ENCODE assay signal across 13 mouse cellular contexts in genomic region chr12:16091336-16091735, GRCm38 (mm10).
A peak's percentile ranks its signal among the peaks of the same experiment; 100 is the strongest.
DNase-seq lines count a peak whose midpoint lies in the region; ATAC-seq and TF ChIP-seq lines count a peak whose summit lies in the region.
"Had no signal": no experiment of that assay in that cellular context is flagged by ENCODE, and none has a peak within 500 bp of the region (broad histone marks: within the 10 kb centered on the region; RNA-seq: fewer than 3 reads in every experiment).

No protein-coding gene starts in this region.

- TF ChIP-seq POLR2A in brain, embryonic 14.5 days (IDR thresholded peaks at IDR 0.05; ENCODE audit: borderline replicate concordance, extremely low read depth, insufficient read depth, insufficient read length, poor library complexity, severe bottlenecking) = no peak
- TF ChIP-seq POLR2A in kidney, adult 2 months (IDR thresholded peaks at IDR 0.05; ENCODE audit: low read depth, low read length) = no peak

- WGBS in forebrain, embryonic 16.5 days = 3% methylated on average over 6 of the region's 6 CpGs
- 13% methylated on average over 6 of the region's 6 CpGs for WGBS in midbrain, embryonic 10.5 days
- WGBS in kidney, adult 2 months = 46% methylated on average over 6 of the region's 6 CpGs

- no peak for TF ChIP-seq CTCF in brain, embryonic 14.5 days (IDR thresholded peaks at IDR 0.05; ENCODE audit: borderline replicate concordance, extremely low read depth, insufficient read depth, insufficient read length)
- TF ChIP-seq CTCF in kidney, adult 2 months (conservative IDR thresholded peaks at IDR 0.05; ENCODE audit: insufficient read depth, insufficient read length, low read depth, low read length) = no peak

- peak; percentile 11 for DNase-seq in R1 (ENCODE audit: low read depth, low spot score)
- DNase-seq in brain, embryonic 14.5 days (ENCODE audit: low read depth) = peak; percentile 74
- DNase-seq in midbrain, embryonic 10.5 days (ENCODE audit: low spot score) = peak; percentile 25
- DNase-seq in kidney, adult 2 months = no peak
- no peak for DNase-seq in cerebellum, postnatal 14 days
- no peak for DNase-seq in left cerebral cortex, adult 8-10 months (ENCODE audit: low spot score in 2 of 2)
- no peak for DNase-seq in c-Kit-positive CD71-positive TER-119-positive erythroid progenitor cells, embryonic 14.5 days (ENCODE audit: low spot score)
- DNase-seq: gastrocnemius, postnatal 10 days; heart, postnatal 10 days had no signal

- H3K4me2 ChIP-seq in forebrain, embryonic 16.5 days (ENCODE audit: low read length) = no peak overlapping the region
- H3K4me2 ChIP-seq: kidney, embryonic 15.5 days; limb, embryonic 15.5 days had no signal

- no peak overlapping the region for H3K9ac ChIP-seq in forebrain, embryonic 16.5 days (replicated peaks; ENCODE audit: low read depth, low read length)
- H3K9ac ChIP-seq: kidney, embryonic 15.5 days; limb, embryonic 15.5 days had no signal

- peak; percentile 31; the same call in 1 of the 2 replicates for ATAC-seq in forebrain, embryonic 16.5 days
- ATAC-seq: lung, postnatal 0 days had no signal

- no peaks in the 10 kb centered on the region for H3K27me3 ChIP-seq in forebrain, embryonic 16.5 days (replicated peaks; ENCODE audit: control insufficient read depth, insufficient read depth, low read length)
- H3K27me3 ChIP-seq in midbrain, embryonic 10.5 days (ENCODE audit: low read depth, poor library complexity, severe bottlenecking) = no peaks in the 10 kb centered on the region
- no peaks in the 10 kb centered on the region for H3K27me3 ChIP-seq in kidney, adult 2 months (replicated peaks; ENCODE audit: control insufficient read depth, insufficient read depth, low read length)
- H3K27me3 ChIP-seq: kidney, embryonic 15.5 days; limb, embryonic 15.5 days had no signal

- no peak overlapping the region for H3K27ac ChIP-seq in forebrain, embryonic 16.5 days (ENCODE audit: low read length)
- H3K27ac ChIP-seq in midbrain, embryonic 10.5 days (replicated peaks) = peak overlapping the region; percentile 23
- no peak overlapping the region for H3K27ac ChIP-seq in kidney, adult 2 months (ENCODE audit: insufficient read depth, low read depth, low read length)
- H3K27ac ChIP-seq: kidney, embryonic 15.5 days; limb, embryonic 15.5 days had no signal

- no peak overlapping the region for H3K4me3 ChIP-seq in forebrain, embryonic 16.5 days (replicated peaks; ENCODE audit: low read length)
- H3K4me3 ChIP-seq in midbrain, embryonic 10.5 days = no peak overlapping the region
- H3K4me3 ChIP-seq in kidney, adult 2 months (ENCODE audit: insufficient read depth, low read depth, low read length) = no peak overlapping the region
- H3K4me3 ChIP-seq: kidney, embryonic 15.5 days; limb, embryonic 15.5 days had no signal

- H3K36me3 ChIP-seq in forebrain, embryonic 16.5 days (ENCODE audit: control insufficient read depth, insufficient read depth) = no peaks in the 10 kb centered on the region
- H3K36me3 ChIP-seq in midbrain, embryonic 10.5 days = no peaks in the 10 kb centered on the region
- H3K36me3 ChIP-seq in kidney, adult 2 months (ENCODE audit: control insufficient read depth, insufficient read depth, low read length) = no peaks in the 10 kb centered on the region
- H3K36me3 ChIP-seq: kidney, embryonic 15.5 days; limb, embryonic 15.5 days had no signal

- peaks cover 5% of the 10 kb centered on the region; the same call in 1 of the 2 replicates for H3K4me1 ChIP-seq in forebrain, embryonic 16.5 days (replicated peaks; ENCODE audit: control insufficient read depth, insufficient read depth, low read length)
- H3K4me1 ChIP-seq in midbrain, embryonic 10.5 days = peaks cover 11% of the 10 kb centered on the region
- H3K4me1 ChIP-seq in kidney, adult 2 months (ENCODE audit: control insufficient read depth, insufficient read depth, low read length) = no peaks in the 10 kb centered on the region
- H3K4me1 ChIP-seq: limb, embryonic 15.5 days had no signal

- no peaks in the 10 kb centered on the region for H3K9me3 ChIP-seq in forebrain, embryonic 16.5 days (ENCODE audit: control insufficient read depth, low read length)
- H3K9me3 ChIP-seq in midbrain, embryonic 10.5 days (replicated peaks) = no peaks in the 10 kb centered on the region
- H3K9me3 ChIP-seq: kidney, embryonic 15.5 days; limb, embryonic 15.5 days had no signal

Comparison
In these comparisons a context has a peak if more than half of its experiments do, and no peak if none do; other contexts are left out.
1. DNase-seq: peak in R1 (single experiment), brain, embryonic 14.5 days (single experiment) and midbrain, embryonic 10.5 days (single experiment); none in kidney, adult 2 months (single experiment), cerebellum, postnatal 14 days (0 of 2), left cerebral cortex, adult 8-10 months (0 of 2) and c-Kit-positive CD71-positive TER-119-positive erythroid progenitor cells, embryonic 14.5 days (single experiment).